In the genomic region with DNA sequence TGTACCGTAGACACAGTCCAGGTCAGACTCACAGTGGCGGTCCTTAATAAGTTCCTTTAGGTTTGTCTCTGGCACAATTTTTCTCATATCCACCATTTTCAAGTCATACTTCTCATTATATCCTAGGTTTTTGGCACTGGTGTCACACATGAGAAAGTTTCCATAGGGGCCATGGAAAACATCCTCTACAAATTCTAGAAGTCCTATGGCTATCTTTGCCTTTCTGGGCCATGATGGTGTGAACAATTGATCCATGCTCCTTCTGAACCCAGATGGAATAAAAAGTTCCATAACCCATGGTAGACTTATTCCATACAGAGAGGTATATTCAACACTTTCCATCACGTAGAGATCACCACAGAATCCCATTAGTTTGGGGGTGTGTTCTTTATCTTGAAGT, we compare ENCODE assay signal across 16 mouse cellular contexts.
"Had no signal": no experiment of that assay in that cellular context is flagged by ENCODE, and none has a peak within 500 bp of the region (broad histone marks: within the 10 kb centered on the region; RNA-seq: fewer than 3 reads in every experiment).

No protein-coding gene starts in this region.

- H3K4me1 ChIP-seq: limb, embryonic 13.5 days; midbrain, embryonic 12.5 days; midbrain, embryonic 15.5 days; neural tube, embryonic 13.5 days had no signal

- H3K27me3 ChIP-seq: limb, embryonic 13.5 days; liver, embryonic 13.5 days; midbrain, embryonic 12.5 days; midbrain, embryonic 15.5 days; neural tube, embryonic 13.5 days had no signal

- H3K9ac ChIP-seq: limb, embryonic 13.5 days; liver, embryonic 13.5 days; midbrain, embryonic 12.5 days; midbrain, embryonic 15.5 days; neural tube, embryonic 13.5 days had no signal

- H3K27ac ChIP-seq: kidney, postnatal 0 days; left cerebral cortex, adult 2 months; limb, embryonic 13.5 days; liver, embryonic 13.5 days; macrophage; midbrain, embryonic 12.5 days; midbrain, embryonic 15.5 days; neural tube, embryonic 13.5 days had no signal

- ATAC-seq: midbrain, embryonic 15.5 days had no signal

- H3K4me2 ChIP-seq: limb, embryonic 13.5 days; liver, embryonic 13.5 days; midbrain, embryonic 12.5 days; midbrain, embryonic 15.5 days; neural tube, embryonic 13.5 days had no signal

- DNase-seq: kidney, adult 11 months; kidney, adult 9 months; kidney, postnatal 25 days; layer of hippocampus, postnatal 36 days; left cerebral cortex, postnatal 4 days; liver, embryonic 13.5 days; lung, adult 2 months; thymus, adult 18-20 months; thymus, postnatal 36 days had no signal

- H3K9me3 ChIP-seq: limb, embryonic 13.5 days; liver, embryonic 13.5 days; midbrain, embryonic 12.5 days; midbrain, embryonic 15.5 days; neural tube, embryonic 13.5 days had no signal

- H3K4me3 ChIP-seq: left cerebral cortex, adult 2 months; limb, embryonic 13.5 days; liver, embryonic 13.5 days; midbrain, embryonic 12.5 days; midbrain, embryonic 15.5 days; neural tube, embryonic 13.5 days had no signal
